Mouse (Mus musculus): ENCODE results near the gene Cuedc1. TPM values are rescaled to one million over a fixed set of nuclear protein-coding genes. Genes with fewer than 3 reads are reported as not detected.

The Cuedc1 gene
- polyA plus RNA-seq (2014; fragmentation: Illumina TruSeq; extraction: RNeasy Lipid Tissue Mini Kit (QIAGEN cat#74804); ENCODE audit: low replicate concordance) = 0.59 TPM

DNA sequence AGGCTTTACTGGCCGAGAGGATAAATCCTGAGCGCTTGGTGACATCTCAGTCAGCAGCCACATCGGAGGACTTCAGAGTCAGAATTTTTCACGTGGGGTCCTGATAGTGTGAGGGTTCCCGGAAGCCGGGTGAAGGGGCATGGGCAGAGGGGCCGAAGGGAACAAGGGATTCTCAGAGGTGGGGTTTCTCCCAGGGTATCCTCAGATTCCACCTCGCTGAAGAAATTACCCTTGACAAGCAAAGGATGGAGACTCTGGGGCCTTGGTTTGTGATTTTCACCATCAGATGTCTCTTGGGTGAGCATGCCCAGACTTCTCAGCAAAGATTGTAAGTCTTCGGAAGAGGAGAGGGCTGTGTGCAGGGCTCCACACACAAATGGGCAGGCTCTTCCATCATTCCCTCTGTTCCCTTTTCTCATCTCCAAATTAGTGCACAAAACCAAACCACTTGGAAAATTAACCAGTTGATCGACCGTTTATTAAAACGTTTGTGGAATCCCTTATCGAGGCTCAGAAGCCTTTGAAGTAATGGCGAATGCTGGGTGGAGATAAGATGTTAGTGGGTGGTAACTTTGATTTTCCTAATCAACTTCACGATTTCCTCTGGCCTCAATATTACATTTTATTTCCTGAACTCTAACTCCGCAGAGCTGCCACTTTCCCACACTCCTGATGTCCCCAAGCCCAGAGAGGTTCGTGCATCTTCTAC is at the start of gene Cuedc1:
Gene Cuedc1, plus strand, starts transcription at position 38 of the 709 bp plus-strand sequence.

DNA sequence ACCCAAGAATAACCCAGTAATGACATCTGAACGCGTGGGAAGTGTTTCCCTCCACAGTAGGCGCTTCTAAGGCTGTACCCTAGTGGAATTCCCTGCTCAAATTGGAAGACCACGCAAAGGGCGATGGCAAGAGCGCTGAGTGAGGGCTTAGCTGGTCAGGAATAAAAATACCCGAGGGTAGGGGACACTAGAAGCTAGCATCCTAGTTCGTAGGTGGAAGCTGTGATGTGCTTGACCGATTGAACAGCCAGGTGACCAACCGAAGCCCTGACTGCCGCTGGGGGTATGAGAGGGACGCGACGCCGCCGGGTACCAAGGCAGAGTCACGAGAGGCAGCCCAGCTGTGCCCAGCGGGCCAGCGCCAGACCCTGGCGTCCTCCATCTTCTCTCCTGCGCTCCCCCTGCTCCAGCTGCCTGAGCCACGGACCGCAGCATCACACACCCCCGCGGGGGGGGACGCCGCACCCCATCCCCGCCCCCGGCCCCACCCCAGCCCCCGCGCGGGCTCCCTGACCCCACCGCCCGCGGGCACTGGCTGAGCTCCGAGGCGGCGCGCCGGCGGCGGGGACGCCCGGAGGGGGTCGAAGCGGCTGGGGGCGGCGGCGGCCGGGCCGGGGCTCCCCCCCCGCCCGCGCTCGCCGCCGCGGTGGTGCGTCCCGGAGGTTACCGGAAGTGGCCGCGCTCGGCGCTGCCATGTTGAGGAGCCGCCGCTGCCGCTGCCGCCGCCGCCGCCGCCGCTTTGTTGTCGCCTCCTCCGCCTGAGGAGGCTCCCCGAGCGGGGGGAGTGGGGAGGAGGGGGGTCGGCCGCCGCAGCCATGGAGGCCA is 30.1 kb upstream of the Cuedc1 start, which contains the start of gene Vezf1:
Gene Vezf1, plus strand, starts transcription at position 694 of the 825 bp plus-strand sequence.

DNA sequence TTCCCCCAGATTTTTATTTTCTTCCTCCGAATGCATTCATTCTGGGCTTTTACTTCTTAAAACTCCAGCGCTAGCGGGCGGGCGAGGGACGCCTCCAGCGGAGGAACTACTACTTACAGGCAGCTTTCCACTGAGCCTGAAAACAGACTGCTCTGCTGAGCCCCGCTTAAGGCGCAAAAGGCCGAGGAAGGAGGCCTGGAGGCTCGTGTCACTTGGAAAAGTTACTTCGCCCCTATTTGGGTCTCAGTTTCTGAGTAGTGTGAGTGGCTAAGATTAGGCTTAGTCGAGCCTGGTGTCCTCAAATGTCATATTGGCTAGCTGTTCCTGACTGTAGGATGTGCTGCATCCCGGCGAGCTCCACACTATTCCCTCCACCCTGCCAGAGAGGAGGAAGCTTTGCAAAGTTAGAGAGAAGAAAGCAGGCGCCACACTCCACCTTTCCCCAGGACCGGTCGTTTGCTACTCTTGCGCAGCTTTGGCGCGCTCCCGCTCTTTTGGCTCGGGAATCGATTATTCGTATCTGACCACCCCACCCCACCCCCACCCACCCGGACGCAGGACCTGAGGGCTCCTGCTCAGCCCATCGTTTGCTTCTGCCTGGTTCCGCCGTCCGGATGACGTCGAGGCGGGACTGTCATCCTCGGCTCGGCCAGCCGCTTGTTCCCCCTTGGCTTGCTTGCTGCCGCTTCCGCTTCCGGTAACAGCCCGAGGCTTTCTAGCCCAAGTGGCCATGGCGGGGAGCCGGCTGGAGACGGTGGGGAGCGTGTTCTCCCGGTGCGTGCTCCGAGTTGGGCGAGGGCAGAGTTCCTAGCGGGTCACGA is 106.1 kb downstream of the Cuedc1 start, which contains the start of gene Mrps23:
Gene Mrps23, plus strand, starts transcription at position 677 of the 821 bp plus-strand sequence.

Other genes with a start within 250 kb of the Cuedc1 start
- 0.63 TPM for gene Mks1, start 244.8 kb upstream of the Cuedc1 start, polyA plus RNA-seq (2014; fragmentation: Illumina TruSeq; extraction: RNeasy Lipid Tissue Mini Kit (QIAGEN cat#74804); ENCODE audit: low replicate concordance)
- not detected for gene Epx, start 222.5 kb upstream of the Cuedc1 start, polyA plus RNA-seq (2014; fragmentation: Illumina TruSeq; extraction: RNeasy Lipid Tissue Mini Kit (QIAGEN cat#74804); ENCODE audit: low replicate concordance)
- gene Olfr462, start 205.8 kb upstream of the Cuedc1 start, polyA plus RNA-seq (2014; fragmentation: Illumina TruSeq; extraction: RNeasy Lipid Tissue Mini Kit (QIAGEN cat#74804); ENCODE audit: low replicate concordance) = not detected
- not detected for gene Olfr463, start 200.7 kb upstream of the Cuedc1 start, polyA plus RNA-seq (2014; fragmentation: Illumina TruSeq; extraction: RNeasy Lipid Tissue Mini Kit (QIAGEN cat#74804); ENCODE audit: low replicate concordance)
- not detected for gene Olfr464, start 177.1 kb upstream of the Cuedc1 start, polyA plus RNA-seq (2014; fragmentation: Illumina TruSeq; extraction: RNeasy Lipid Tissue Mini Kit (QIAGEN cat#74804); ENCODE audit: low replicate concordance)
- 110 TPM for gene Dynll2, start 110.5 kb upstream of the Cuedc1 start, polyA plus RNA-seq (2014; fragmentation: Illumina TruSeq; extraction: RNeasy Lipid Tissue Mini Kit (QIAGEN cat#74804); ENCODE audit: low replicate concordance)
- 804 TPM for gene Srsf1, start 50.7 kb upstream of the Cuedc1 start, polyA plus RNA-seq (2014; fragmentation: Illumina TruSeq; extraction: RNeasy Lipid Tissue Mini Kit (QIAGEN cat#74804); ENCODE audit: low replicate concordance)
- gene Vezf1, start 29.8 kb upstream of the Cuedc1 start, polyA plus RNA-seq (2014; fragmentation: Illumina TruSeq; extraction: RNeasy Lipid Tissue Mini Kit (QIAGEN cat#74804); ENCODE audit: low replicate concordance) = 76.0 TPM
- 91.4 TPM for gene Mrps23, start 106.3 kb downstream of the Cuedc1 start, polyA plus RNA-seq (2014; fragmentation: Illumina TruSeq; extraction: RNeasy Lipid Tissue Mini Kit (QIAGEN cat#74804); ENCODE audit: low replicate concordance)
- not detected for gene Ccdc182, start 196.0 kb downstream of the Cuedc1 start, polyA plus RNA-seq (2014; fragmentation: Illumina TruSeq; extraction: RNeasy Lipid Tissue Mini Kit (QIAGEN cat#74804); ENCODE audit: low replicate concordance)

All from small intestine, adult 10 weeks (tissue).